Mouse (Mus musculus) erythroblast, adult 5-6 weeks (primary cell): ENCODE data around the gene Fgf18. TPM values are rescaled to one million over a fixed set of nuclear protein-coding genes. Genes with fewer than 3 reads are reported as not detected.

Experiments
- ATAC-seq: replicated peaks from 2 replicates; pipeline ENCODE4 v1.8.0; 2016; ENCODE audit warnings: moderate number of reproducible peaks, mild to moderate bottlenecking, moderate TSS enrichment, inconsistent platforms; ENCODE audit not compliant: poor library complexity, low FRiP score, severe bottlenecking
- total RNA-seq, 2 experiments: library from RNA; stranded (forward) in 1 of 2; stranded (reverse) in 1 of 2; fragments of 150-400 nt in 1 of 2; fragments of 200-764, 138-1000 nt in 1 of 2; gene quantifications; 2 replicates each; pipeline versions ENCODE4 v1.2.3 to v1.2.4; 2015 to 2017; ENCODE audit warnings: low replicate concordance in 2 of 2

The Fgf18 gene
- total RNA-seq, 2 experiments from 2014 or later: not detected

DNA sequence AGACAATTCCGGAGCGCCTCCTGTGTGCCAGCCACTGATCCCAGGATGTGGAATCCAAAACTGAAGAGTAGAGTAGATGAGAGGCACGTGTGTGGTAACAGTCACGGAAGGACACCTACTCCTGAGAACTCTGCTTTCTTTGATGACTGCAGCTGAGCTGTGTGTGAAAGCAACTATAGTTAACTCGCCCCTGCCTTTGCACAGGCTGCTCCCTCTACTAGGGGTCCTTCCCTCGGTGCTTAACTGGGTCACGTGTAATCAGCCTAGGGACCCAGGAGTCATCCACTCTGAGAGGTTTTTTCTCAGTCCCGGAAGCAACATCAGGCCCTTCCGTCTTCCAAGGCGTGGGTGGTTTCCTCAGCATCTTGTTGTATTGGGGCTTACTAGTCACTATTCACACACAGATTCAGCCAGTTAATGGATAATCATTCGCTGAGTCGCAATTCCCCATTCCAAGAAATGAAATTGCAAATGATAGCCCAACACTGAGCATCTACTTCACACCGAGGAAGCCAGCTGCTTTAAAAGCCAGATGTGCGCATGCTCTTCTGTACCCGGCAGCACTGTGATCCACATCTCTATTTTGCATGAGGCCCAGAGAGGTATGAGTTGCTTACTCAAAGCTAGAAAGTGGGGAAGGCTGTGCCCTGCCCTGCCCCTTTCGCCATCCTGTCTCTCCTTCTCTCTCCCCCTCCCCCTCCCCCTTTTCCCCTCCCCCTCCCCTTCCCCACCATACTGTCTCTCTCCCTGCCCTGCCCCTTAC, 67.0 kb downstream of the Fgf18 start:
- ATAC-seq: no peak

DNA sequence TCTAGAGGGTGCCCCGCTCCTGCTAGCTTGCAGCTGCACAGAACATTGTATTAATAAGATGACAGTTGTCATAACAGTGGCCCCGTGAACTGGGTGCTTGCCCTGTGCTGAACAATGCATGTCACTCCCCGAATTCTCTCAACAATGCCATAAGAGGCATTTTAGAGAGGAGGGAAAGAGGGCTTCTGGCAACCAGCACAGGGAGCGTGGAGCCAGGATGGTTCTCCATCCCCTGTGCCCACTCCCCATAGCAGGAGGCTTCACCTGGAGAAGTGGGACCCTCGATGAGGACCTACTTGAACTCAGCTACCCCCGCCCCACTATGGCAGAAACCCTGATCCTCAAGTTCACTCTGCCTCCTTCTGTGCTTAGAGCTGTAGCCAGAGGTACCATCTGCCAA, 67.8 kb downstream of the Fgf18 start:
- no peak for ATAC-seq

DNA sequence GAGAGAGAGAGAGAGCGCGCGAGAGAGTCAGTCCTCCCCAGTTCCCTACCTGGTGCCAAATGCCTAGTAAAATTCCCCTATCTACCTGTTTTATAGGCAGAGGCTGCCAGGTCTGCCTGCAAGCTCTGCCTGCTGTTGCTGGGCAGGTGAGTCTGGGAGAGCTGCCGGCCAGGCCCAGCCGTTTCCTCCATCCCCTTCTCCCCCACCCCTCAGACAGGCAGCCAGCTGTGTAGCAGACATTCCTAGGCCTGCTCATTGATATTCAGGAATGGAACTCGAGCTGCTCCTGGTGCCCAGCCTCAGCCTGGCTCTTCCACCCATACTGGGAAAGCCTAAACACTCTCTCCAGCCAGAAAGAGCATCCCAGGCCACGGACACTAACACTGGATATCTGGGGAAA, 69.2 kb downstream of the Fgf18 start:
- ATAC-seq: no peak

DNA sequence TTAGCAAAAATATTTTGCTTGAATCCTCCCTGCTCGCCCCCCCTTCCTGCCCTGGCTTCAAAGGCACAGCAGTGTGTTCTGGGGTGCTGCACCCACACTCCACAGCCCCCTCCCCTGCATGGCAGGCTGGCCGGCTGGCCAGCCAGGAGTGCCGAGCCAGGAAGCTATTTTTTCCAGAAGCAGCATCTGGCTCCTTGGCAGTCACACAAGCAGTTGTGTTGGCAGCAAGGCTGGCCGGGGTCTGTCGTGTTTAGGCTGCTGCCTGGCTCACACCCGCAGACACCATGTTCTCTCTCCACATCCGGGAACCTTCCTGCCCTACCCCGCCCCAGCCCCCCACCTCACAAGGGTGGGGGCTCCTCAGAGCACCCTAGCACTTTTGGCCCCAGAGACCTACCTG, 71.9 kb downstream of the Fgf18 start:
- ATAC-seq: no peak

DNA sequence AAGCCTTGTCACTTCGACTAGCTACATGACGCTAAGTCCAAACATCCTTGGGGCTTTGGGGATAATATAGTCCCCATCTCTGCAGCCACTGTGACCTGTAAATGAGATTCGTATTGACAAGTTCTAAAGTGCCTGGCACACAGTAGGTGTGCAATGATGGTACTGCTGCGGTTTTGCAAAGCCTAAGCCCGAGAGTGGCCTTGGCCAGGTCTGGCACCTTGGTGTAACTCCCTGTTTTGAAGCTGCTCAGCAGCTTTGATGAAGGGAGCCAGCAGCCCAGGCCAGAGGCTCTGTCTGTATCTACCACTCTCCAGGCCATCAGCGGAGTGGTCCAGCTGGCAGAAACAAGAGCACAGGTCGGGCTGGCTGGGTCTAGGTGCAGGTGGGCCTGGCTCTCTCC, 72.7 kb downstream of the Fgf18 start:
- no peak for ATAC-seq

DNA sequence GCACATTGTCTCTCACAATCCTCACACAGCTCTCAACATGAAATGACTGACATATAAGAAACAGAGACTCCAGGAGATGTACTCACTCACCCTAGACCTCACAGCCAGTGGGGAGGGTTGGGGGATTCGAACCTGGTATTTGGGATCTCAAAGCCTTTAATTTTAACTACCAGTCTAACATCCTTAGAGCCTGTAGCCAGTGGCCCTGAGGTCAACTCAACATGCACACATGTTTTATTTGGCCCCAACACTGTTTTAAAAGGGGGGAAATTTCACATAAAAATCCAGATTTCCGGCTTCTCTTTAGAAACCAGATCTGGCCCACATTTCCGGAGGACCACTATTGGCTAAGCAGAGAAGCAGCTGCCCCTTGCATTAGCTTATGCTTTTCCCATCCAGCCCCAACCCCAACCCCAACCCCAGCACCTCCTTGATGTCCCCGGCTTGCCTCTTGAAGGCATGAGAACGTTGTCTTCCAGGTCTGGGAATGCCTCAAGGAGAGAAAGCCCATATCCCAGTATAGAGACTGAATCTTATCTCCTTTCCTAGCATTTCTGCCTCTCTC, 75.8 kb downstream of the Fgf18 start:
- ATAC-seq: no peak

DNA sequence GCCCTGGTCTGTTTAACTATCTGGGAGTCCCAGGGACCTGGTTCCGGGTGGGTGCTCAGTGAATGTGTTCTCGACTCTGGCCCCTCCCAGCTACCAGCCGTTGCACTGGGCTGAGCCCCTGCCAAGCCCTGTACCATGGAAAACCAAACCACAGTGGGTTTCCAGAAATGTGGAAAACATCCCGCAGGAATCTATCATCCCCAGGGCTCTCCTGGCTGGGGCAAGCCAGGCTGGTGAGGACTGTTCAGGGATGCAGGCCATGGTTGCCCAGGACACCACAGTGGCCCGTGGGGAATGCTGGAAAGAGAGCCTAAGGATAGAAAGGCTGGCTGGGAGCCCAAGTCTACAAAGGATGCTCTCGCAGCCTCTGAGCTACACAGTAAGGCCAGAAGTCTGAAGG, 76.7 kb downstream of the Fgf18 start:
- ATAC-seq: no peak

Other genes with a start within 250 kb of the Fgf18 start
- gene Npm1, start 15.8 kb upstream of the Fgf18 start, total RNA-seq (2015; ENCODE audit: low replicate concordance): 384 and 435 TPM in 2 replicates
- 473 and 516 TPM in 2 replicates for gene Npm1, start 15.8 kb upstream of the Fgf18 start, total RNA-seq (2017; ENCODE audit: low replicate concordance)
- not detected in 2 replicates for gene Tlx3, start 56.2 kb upstream of the Fgf18 start, total RNA-seq (2015; ENCODE audit: low replicate concordance)
- gene Tlx3, start 56.2 kb upstream of the Fgf18 start, total RNA-seq (2017; ENCODE audit: low replicate concordance): not detected in 2 replicates
- gene Gm12117, start 129.3 kb upstream of the Fgf18 start, total RNA-seq (2015; ENCODE audit: low replicate concordance): not detected in 2 replicates
- gene Gm12117, start 129.3 kb upstream of the Fgf18 start, total RNA-seq (2017; ENCODE audit: low replicate concordance): 1.7 TPM in 1 of 2 replicates, not detected in the other